ENCODE assay signal across 16 mouse cellular contexts in the genomic region with DNA sequence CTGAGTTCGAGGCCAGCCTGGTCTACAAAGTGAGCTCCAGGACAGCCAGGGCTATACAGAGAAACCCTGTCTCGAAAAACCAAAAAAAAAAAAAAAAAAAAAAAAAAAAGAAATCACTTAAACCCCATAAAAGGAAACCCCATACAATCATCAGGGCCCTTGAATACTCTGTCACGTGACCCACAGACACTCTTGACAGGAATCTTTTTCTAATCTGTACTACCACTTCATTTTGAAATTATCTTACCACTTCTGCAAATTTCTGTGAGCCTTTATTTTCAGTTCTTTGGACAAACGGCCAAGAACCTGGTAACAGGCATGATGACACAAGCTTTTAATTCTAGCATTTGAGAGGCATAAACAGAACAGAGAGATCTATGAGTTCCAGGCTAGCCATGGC.
"Had no signal": no experiment of that assay in that cellular context is flagged by ENCODE, and none has a peak within 500 bp of the region (broad histone marks: within the 10 kb centered on the region; RNA-seq: fewer than 3 reads in every experiment).

No protein-coding gene starts in this region.

- H3K36me3 ChIP-seq: intestine, embryonic 15.5 days; kidney, embryonic 15.5 days; limb, embryonic 12.5 days; liver, embryonic 13.5 days; midbrain, embryonic 15.5 days; neural tube, embryonic 12.5 days had no signal

- DNase-seq: kidney, adult 2 months; kidney, postnatal 14 days; liver; liver, embryonic 13.5 days; liver, postnatal 0 days; lung, postnatal 10 days; retina, postnatal 1 day; thymus, postnatal 4 days had no signal

- ATAC-seq: intestine, embryonic 15.5 days; liver, postnatal 0 days; midbrain, embryonic 15.5 days had no signal

- H3K4me2 ChIP-seq: intestine, embryonic 15.5 days; kidney, embryonic 15.5 days; limb, embryonic 12.5 days; liver, embryonic 13.5 days; midbrain, embryonic 11.5 days; midbrain, embryonic 15.5 days; neural tube, embryonic 12.5 days had no signal

- H3K27ac ChIP-seq: intestine, embryonic 15.5 days; kidney, embryonic 15.5 days; limb, embryonic 12.5 days; liver, embryonic 13.5 days; midbrain, embryonic 15.5 days; neural tube, embryonic 12.5 days; stomach, postnatal 0 days had no signal

- H3K9me3 ChIP-seq: intestine, embryonic 15.5 days; kidney, embryonic 15.5 days; limb, embryonic 12.5 days; liver, embryonic 13.5 days; midbrain, embryonic 15.5 days; neural tube, embryonic 12.5 days had no signal

- H3K4me3 ChIP-seq: intestine, embryonic 15.5 days; kidney, embryonic 15.5 days; limb, embryonic 12.5 days; liver, embryonic 13.5 days; megakaryocyte, embryonic 14.5 days; midbrain, embryonic 15.5 days; neural tube, embryonic 12.5 days had no signal

- H3K4me1 ChIP-seq: intestine, embryonic 15.5 days; midbrain, embryonic 15.5 days; neural tube, embryonic 12.5 days had no signal

- H3K9ac ChIP-seq: intestine, embryonic 15.5 days; kidney, embryonic 15.5 days; limb, embryonic 12.5 days; liver, embryonic 13.5 days; liver, postnatal 0 days; midbrain, embryonic 15.5 days; neural tube, embryonic 12.5 days had no signal

- H3K27me3 ChIP-seq: intestine, embryonic 15.5 days; kidney, embryonic 15.5 days; limb, embryonic 12.5 days; liver, embryonic 13.5 days; megakaryocyte, embryonic 14.5 days; midbrain, embryonic 15.5 days; neural tube, embryonic 12.5 days had no signal
